Mouse (Mus musculus) T-helper 17 cell (primary cell): ENCODE measurements at regions not wholly inside any gene's neighbourhood (a gene's known extent, or its start where the extent isn't known, plus 50 kb on each side); places are given as distances from the start of the nearest gene placed in this dataset.

Experiments
- in situ Hi-C, 2 experiments: fragments of 300-600 bp; cut with MboI, MseI; formaldehyde crosslinking; loops; 1 replicate in 1 of 2; 2 replicates in 1 of 2; pipeline ENCODE4 v1.15.1; 2025; ENCODE audit warnings: high pct_unique_total_duplicates in 2 of 2

DNA sequence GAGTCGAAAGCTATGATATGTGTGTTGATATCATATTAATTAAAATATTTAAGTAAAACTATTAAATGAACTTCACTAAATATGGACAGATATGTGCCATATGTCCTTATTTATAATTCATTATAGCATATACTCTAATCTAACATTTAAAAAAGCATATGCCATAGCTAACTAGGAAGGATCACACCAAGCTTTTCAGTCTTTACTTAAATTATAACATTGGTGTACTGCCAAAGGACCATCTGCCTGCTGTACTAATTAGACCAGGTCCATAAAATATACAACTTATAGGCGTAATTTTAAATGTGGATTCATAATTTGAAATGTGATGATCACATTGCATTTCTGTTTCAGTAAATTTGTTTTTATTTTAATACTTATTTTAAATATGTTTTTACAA lies 651.9 kb upstream of the Klhl1 start:
- in situ Hi-C loops: no loop called here

DNA sequence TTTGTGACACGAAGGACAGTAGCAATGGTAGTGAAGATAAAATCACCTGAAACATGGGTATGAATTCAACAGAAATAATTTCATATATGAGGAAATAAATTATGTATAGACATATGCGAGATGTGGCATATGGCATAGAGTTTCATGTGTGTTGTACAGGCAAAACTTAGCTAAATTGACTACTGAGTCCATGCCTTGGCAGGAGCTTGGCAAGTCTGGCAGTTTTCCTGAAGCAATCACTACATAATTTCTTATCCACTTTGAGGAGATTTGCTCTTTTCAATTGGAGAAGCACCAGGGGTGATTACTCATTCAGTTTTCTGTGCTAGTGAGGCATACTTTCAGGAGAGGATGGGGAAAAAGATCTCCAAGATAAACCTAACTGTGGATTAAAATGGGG lies 646.9 kb upstream of the Klhl1 start:
- in situ Hi-C loops: no loop called here

DNA sequence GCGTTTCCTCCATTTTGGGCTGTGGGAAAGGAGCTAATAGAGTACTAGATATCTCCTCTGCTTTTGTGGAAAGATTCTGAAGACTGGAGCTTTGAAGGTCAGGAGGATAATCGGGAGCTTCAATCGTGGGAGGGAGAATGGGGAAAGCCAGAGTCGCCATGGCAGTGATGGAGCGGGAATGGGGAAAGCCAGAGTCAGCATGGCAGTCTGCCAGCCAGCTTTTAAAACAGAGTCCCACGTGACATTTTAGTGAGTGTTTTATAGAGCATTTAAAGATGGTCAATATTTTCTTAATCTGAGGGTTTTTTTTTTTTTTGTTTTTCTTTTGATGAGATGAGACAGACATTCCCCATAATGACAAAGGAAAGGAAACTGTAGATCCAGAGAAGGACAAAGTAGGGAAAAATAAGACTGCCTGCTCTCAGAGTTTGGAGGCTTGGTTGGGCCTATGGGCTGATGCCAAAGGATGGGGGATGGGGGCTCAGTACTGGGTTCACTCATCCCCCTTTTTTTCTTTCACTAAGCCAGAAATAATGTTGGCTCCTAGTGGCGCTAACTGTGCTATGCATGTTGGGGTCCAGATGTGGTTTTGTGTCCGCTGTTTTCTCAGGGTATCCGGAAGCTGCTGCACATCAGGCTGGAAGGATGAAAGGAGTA lies 630.2 kb upstream of the Klhl1 start:
- in situ Hi-C loops: no loop called here

DNA sequence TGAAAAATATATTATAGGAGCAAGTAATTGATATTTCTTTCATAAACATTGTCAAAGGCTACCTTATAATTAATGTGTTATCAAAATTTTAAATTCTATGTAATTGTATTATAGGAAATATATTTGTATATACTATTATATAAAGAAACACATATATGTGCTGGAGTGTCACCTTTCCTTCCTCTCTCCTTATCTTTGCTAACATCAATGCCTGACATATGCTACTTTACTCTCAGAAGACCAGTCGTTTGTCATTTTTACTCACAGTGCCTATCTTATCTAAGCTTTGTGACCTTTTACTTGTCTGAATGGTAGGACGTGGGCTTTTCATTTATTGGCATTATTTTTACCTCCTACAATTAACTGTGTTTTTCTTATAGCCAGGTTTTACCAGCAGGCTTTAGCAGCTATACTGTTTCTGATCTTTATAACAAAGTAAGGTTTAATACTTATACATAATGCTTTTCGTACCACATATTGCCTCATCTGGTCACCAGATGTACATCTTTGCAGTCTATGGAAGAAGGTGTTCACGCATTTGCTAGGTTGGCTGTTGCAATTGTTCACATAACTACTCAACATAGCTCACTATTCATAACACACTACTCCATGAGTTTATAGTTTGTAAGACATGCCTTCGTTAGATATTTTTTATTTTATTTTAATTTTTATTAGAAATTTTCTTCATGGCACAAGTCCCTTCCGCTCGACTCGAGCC lies 597.2 kb upstream of the Klhl1 start:
- in situ Hi-C loops: no loop called here

DNA sequence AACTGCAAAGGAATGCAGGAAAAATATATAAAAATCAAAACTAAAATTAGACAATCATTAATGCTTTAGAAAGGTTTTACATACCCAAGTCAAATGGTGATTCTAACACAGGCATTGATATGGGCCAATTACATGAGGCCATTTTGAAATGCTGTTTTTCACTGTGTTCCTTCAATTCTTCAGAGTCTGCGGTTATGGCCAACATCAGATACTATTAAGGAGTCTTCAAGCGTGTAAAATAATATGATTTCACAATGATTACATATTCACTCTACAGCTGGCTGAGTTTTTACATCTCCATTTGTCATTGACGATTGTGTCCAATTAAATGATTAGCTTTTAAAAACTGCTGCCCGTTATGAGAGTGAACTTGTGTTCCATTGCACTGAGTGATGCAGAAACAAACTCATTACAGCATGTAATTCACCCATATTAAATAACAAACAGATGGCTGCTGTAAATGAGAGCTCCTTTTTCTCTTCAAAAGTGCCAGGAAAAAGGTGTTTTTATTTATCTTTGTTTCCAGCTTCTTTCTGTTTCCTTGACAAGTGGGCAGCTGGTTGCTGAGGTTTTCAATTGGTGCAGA lies 582.3 kb upstream of the Klhl1 start:
- in situ Hi-C loops: no loop called here

DNA sequence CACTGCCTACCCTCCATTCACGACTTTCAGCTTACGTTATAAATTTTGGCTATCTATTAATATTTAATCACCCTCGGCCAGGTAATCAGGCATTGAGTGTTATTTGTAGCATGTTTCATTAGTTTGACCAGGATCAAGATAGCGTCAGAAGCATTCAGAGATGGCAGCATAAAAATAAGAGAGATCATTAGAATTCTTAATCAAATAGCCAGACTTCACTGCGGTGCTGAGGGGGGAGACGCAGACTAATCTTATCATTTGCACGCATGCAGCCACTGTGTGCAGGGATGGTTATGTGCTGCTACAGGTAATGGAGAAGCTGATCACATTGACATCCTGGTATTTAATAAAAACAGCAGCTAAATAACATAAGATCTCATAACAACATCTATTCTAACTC lies 574.5 kb upstream of the Klhl1 start:
- in situ Hi-C loops: no loop called here

DNA sequence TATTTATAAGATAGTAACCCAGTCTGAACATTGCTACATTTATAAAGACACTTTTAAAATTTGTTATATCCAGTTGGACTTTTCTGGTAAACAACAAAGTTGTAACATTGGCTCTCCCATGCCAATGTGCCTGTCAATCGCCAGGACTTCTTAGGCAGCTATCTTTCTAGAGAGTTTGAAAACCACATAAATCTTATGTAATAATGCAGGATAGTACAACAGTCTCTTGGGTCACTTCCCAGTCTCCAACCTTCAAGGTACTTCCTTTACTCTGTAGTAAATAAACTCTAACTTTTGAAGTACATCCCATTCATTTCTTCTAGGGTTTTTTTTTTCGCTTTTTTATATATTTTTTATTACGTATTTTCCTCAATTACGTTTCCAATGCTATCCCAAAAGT lies 570.0 kb upstream of the Klhl1 start:
- in situ Hi-C loops: no loop called here

DNA sequence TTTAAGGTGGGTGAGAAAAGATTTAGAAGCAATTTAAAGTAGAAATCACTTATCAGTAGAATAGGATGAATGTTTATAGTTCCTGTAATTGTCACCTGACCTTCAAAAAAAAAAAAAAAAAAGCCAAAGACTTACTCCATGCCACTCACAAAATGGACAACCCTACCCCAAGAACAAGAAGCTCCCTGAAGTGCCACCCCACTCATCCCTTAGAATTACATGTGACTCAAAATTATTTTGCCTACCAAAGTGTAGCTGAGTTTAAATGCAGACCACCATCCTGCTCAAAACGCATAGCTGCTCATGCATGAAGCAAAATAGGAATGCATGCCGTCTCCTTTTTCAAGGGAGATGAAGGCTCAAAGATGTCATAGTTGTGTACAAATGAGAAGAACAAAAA lies 568.4 kb upstream of the Klhl1 start:
- in situ Hi-C loops: no loop called here

DNA sequence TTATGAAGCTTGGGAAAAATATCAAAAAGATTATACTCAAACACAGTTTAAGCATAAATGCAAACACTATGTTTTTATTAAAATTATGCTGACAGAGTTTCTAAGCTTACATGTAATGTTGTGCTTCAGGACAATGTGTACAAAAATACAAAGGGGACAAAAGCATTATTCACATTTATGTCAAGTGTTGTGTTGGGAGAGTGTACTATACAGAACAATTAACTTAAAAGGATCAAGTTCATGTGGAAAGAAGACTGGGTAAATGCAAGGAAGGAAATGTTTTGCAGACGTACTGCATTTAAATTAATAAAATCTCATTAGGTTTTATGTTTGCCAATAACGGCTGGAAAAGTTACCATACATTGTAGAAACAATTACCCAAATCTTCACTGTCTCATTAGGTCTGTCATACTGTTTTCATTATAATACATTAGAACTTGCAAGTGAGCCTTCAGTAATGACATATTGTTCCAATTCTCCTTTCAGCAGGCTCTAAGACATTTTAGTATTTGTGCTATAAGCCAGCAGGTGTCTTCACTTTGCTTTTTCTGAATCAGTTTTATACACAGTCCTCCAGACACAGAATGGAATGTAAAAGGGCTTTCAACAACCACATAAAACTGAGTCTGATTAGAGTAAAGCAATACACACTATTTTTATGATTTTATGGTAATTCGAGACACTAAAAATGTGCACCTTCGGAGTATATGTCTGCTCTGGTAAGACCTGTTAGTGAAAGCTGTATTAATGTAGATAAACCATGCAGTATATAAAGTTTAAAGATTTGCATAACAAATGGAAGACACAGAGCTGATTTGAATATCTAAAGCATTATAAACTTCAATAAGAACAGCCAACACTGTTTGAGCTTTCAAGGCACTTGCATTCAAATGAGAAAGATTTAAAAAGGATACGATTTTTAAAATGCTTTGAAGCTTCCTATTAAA lies 567.7 kb upstream of the Klhl1 start:
- in situ Hi-C loops: no loop called here

DNA sequence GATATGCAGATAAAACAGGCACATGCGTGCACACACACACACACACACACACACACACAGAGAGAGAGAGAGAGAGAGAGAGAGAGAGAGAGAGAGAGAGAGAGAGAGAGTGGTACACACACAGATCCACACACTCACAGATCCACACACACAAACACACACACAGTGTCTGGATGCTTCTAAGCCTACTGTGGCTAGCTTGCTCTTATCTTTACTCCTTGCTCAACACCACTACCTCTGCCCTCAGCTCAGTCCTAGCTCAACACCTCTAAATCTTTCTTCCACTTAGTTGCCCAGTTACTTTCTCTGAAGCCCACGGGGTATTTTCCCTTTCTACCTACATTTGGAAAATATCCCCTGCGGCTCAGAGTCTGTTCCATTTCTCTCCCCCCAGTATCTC lies 555.9 kb upstream of the Klhl1 start:
- in situ Hi-C loops: no loop called here

DNA sequence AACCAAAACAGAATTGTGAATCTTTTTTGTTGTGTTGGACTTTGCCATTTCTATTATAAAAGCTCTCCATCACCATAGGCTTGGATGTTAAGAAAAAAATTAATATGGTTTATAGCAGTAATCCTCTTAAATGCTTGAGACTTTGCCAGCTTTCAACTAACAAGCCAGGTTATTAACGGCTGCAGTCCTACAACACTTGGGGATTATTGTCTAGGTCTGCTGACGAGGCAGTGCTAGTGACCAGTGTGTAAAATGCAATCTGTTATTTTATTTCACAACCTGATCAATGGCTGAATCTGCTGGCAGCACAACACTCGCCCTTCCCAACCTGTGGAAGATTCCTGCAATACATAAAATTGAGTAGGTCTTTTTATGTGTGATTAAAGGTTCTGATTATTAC lies 549.9 kb upstream of the Klhl1 start:
- in situ Hi-C loops: no loop called here

DNA sequence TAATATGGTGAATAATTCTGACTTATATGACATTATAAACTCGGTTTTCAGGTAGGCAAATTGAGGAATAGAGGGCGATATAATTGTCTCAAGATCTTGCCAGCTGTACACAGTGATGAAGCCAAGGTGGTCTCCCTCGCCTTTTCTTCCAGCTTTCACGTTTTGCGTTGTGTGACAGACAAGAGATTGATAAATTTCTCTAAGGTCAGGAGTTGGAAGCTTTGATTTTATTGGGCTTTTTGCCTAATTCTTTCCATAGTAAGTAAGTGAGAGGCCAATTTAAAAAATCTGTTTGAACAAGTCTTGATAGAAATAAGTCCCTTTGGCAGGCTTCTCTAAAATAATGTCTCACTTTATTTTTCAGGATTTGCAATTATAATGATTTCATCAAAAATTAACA lies 549.4 kb upstream of the Klhl1 start:
- in situ Hi-C loops: no loop called here

DNA sequence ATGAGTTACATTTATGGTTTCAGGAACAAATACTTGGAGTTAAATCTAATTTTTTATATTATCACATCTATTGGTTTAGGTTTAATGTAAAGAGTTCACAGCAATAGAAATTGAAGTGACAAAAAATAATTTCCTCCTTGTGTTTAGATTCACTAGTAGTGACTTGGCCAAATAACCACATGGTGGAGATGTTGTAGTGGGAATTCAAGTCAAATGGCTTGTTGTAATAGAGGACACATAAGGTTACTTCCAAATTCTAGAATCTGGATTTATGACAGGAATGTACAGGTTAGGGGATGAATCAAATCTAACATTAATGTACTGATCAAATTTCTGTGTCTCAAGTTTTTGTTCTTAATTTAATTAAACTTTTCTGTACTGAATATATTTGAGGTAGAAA lies 526.4 kb upstream of the Klhl1 start:
- in situ Hi-C loops: no loop called here

DNA sequence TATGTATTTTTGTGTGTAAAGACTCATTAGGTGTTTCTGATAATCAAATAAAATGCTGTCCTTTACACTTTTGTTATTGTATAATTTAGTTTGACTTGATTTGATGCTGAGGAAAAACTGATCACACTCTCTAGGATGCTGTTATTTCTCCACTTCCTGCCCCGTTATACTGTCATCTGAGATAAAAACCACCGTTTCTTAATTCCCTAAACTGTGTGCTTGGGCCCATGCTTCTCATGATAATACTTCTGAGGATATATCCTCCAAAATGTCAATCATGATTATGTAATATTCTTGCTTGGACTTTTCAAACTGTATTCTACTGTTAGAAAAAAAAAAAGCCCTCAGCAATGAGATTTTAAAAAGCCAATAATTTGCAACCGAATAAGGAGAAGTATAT lies 520.9 kb upstream of the Klhl1 start:
- in situ Hi-C loops: no loop called here

DNA sequence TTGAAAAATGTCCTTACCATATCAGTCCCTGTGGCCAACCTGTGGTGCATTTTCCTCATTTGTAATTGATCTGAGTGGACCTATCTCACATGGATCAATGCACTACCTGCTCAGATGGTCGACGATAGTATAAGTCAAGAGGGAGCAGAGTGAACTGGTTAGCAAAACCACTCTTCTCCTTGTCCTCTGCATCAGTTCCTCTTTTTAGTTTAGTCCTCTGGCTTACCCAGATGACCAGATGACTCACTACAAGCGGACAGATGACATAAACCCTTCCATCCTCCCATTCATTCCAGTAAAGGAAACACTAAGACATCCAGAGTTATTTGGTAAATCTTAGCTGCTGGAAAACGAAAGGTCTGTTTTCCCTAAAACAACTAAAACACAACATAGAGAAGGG lies 509.6 kb upstream of the Klhl1 start:
- in situ Hi-C loops: no loop called here

DNA sequence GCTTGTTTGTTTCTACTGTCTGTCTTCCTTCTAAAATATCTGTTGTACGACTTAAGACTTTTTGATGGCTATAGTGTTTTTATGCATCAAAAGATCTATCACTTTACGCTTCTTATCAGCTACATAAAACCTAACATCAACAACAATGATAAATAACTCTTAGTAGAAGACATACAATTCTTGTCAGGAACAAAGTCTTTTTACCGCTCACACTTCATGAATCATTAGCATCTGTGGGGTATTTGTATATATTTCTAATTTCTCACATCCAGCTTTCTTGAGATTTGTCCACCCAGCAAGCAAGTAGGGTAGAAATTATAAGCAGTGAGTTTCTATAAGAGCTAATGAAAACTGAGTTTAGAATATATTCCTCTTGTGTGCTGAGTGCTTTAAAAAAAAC lies 487.4 kb upstream of the Klhl1 start:
- in situ Hi-C loops: no loop called here

DNA sequence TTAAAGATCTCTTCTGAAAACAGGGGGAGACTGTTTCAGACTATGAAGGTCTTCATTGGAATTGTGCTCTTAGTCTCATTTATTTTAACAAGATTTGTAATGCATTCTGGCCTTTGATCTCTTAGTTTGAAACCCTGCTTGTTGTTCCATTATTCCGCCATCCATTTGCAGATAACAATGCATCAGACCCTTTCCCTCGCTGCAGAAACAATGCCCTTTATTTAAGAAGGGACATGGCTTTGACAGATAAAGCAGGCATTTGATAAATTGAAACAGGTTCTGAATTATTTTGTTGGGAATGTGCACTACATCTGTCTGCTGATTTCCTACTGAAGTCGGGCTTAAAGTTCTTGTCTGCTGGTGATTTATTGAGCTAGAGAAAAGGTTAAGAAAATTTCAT lies 476.2 kb upstream of the Klhl1 start:
- in situ Hi-C loops: no loop called here

DNA sequence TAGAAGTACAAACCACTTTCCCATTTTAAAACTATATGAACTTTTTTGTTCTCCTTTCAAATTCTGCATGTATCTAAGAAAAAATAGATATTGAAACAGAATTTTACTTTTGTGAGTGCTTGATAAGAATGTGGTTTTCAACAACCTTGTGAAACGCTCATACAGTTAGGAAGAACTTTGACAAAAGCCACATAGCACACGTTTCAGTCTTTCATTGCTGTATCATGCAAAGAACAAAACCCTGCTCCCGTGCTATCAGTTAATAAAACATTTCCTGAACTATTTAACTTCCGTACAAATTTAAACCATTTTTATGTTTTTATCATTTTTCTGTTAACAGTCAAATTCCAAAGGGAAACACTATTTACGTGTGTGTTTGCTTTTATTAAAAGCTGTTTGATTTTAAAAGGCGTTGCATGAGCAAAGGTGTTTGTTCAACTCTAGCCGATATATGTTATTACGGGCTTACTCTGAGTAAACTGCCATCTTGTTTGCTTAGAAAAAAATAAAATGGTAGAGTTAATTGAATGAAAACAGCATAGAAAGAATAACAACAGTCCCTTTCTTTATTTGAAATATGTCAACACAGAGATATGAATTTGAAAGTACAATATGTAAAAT lies 471.8 kb upstream of the Klhl1 start:
- in situ Hi-C loops: no loop called here

DNA sequence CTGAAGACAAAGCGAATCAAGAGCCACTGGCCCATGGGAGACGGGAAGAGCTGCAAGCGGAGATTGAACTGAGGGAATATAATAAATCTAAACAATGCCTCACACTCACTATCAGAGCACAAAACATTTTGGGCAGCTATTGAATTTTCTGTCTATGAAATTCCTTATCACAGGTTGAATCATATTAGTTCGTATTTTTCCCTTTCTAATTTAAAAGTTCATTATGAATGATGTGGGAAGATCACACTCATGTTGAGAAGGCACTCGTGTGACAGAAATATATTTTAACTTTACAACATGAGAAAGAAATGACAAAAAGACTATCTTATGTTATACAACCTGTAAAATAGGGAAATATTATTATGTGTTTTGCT lies 444.2 kb upstream of the Klhl1 start:
- in situ Hi-C loops: no loop called here

DNA sequence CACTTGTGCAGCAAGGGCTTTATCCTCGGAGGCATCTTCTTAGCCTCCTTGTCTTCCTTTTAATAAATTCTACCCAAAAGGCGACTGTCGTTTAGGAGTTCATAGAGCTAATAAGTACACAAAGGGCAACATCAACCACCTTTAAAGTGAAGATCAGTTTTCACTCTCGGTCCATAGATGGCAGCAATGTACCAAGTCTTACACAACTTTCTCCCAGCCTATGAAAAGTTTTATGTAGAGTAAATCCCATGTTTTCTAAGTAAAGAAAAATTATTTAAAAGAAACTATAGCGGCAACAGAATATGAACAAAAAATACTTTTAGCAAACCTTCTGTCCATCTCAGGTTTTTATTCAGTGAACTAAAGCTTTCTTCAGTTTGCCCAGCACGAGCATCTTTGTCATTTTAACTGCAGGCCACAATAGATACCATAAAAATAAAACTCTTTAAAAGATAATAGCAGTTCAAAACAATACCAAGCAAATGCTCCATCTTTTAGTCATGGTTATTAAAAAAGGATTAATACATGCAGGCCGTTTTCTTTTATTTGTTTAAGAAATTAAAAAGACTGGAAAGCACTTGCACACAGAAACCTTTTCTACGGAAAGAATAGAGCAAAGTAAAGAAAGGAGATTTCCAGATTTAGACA lies 443.6 kb upstream of the Klhl1 start:
- in situ Hi-C loops: no loop called here

DNA sequence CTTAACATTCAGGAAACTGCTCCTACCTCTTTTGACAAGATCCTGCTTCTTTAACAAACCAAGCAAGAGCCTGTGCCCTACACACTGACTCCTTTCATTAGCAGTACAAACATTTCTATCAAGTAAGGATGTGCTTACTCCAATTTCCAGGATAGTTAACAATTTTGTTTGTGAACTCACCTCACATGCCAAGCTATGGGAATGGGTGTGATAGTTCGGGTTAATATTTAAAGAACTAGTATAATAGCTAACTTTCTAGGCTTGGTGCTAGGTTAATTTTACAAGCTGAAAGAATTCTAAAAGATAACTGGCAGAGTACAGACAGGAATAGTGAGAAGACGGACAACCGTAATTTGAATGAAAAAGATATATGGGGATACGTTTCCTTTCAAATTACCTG lies 437.2 kb upstream of the Klhl1 start:
- in situ Hi-C loops: no loop called here
